Mouse (Mus musculus): ENCODE results near the gene Cd82.

The Cd82 gene

DNA sequence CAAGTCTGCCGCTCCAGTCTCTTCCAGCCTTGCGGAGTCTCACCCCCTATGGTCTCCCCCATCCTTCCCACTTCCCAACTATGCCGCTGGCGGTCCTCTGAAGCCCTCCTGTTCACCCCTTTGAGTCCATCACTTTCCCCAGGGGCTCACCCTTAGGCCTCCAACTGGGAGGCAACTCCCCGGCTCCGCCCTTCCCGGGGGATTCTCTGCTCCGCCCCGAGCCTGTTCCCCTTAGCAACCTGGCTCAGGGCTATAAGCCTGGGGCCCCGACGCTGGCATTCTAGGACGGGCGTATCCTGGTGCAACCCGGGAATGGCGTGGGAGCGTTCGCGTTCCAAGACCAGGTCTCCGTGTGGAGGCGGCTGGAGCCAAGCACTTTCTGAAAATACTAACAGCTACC, at the start of gene Cd82:
TSS of gene Cd82 (minus strand) at position 381 of the 400 bp plus-strand sequence.
- DNase-seq: no peak

DNA sequence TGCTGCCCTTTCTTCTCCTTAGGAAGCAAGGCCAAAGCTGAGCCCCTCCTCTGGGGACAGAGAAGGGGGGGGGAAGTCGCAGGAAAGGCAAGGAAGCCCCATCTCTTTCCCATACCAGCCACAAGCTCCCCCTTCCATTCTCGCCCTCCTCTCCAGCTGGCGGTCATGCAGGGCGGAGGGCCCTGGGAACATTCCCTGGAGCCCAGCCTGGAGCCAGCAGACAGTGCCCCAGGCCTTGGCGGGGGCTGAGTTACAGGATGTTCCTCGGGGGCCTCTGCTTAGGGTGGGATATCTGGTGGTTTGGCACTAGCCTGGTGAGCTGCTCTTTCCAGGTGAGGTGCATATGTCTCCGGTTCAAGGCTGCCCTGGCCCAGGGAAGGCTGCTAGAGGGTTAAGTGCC, 49.2 kb upstream of the Cd82 start:
- no peak for DNase-seq

DNA sequence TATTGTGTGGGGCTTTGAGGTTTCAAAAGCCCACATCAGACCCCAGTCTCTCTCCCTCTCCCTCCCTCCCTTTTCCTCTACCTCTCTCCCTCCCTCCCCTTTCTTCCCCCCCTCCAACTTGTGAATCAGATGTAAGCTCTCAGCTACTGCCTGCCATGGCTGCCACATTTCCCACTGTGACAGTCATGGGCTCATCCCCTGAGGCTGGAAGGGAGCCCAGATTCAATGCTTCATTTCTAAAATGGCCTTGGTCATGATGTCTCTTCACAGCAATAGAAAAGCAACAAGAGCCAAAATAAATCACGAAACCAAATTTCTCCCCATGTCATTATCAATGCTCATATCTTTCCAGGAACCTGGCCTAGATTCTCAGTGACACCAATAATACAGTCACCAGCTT, 47.9 kb upstream of the Cd82 start:
- no peak for DNase-seq

DNA sequence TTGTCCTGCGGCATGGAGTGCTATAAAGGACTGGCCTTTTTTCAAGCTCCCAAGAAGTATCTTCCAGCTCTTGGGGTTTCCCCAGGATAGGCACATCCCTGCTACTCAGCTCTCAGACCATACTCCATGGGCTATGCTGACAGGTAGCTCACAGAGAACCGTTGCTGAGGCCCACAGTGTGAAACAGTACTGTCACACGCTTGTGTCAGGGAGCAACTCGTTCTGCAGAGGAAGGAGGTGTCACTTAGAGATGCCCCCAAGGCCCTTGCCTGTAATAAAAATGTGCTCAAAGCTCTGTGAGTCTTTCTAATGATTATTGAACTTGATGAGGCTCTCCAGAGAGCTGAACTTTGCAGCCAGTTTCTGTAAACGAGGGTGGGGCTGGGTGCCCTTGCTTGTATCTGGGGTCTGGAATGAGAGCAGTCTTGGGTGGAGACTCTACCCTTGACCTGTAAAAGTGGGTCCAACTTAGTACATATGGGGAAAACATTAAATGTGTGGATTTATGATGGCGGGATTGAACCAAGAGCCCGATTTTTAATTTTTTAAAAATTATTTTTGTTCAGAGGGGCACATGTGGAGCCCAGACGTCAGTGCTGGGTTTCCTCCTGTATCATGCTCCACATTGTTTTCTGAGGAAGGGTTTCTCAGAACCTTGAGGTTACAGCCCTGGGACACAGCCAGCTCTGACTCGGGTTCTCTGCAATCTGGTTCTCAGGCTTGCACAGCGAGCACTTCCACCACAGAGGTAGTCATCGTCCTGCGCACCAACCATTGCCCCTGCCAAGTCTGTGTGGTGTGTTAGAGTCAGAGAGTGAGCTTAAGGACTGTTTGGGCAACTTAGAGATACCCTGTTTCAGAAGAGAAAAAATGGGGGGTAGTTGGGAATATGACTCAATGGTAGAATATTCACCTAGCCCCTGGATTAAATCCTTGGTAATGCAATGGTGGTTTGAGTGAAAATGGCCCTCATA, 47.1 kb upstream of the Cd82 start:
- DNase-seq: no peak

DNA sequence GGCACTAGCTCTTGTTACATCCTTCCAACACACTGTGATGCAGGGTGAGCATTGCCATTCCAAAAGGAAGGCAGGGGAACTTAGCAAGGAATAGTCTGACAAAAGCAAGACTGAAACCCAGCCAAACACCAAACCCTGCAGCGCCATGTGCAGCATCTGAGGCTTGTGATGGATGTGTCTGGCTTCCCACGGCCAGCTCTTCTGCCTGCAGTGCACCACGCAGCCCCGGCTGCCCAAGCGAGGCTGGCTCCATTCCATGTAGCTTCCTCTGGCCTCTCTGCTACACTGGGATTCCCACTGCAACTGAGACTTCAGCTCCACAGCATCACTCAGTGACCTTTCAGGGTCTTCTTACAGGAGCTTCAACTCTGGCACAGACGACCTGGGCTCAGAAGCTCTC, 42.2 kb upstream of the Cd82 start:
- DNase-seq: no peak

DNA sequence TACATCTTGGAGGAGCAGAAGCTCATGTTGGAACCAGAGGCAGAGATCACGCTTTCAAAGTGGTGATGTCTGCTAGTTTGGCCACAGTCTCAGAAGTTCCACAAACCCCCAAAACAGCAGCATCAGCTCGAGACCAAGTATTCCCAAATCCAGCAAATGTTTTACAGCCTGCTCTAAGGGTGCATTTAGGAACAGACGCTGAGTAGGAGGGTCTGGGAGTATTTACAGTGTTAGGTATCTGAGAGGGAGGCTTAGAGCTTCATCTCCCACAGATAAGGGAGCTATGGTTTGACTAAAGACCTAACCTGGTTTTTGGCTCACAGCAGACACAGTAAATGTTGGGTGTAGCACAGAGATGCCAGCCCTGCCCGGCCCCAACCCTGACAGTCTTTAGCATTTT, 40.4 kb upstream of the Cd82 start:
- DNase-seq: no peak

DNA sequence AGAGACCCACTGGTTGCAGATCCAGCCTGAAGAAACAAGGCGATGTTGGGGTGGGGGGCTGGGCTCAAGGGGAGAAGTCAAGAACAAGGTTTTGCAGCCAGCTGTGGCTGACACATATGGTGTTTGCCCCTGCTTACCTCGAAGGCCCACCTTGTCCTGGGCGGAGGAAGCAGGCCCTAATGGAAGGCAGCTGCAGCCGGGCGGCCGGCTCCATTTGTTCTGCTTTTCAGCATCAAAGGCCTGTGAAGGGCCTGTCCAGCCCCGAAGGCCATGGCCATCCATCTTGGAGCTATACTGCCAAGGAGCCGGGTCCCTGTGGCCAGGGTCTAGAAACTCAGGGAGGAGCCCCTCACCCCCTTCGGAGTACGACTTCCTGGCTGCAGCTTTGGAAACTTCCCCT, 38.4 kb upstream of the Cd82 start:
- DNase-seq: no peak

DNA sequence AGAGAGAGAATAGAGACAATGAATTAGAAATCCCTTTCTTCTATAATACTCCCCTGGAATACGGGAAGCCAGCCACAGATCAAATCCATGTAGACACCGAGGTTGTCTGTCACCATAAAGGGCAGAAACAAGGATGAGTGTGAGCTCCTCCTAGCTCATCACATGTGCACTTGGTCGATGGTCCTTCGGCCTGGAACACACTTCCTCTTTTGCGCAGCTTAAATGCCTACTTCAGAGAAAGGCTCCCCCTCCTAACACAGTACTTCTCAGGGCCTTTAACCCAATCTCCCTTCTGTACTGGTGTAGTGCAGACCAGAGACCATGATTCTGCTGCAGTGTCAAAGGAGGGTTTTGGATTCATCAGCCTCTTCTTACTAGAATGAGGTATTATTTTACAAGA, 34.3 kb upstream of the Cd82 start:
- DNase-seq: no peak

DNA sequence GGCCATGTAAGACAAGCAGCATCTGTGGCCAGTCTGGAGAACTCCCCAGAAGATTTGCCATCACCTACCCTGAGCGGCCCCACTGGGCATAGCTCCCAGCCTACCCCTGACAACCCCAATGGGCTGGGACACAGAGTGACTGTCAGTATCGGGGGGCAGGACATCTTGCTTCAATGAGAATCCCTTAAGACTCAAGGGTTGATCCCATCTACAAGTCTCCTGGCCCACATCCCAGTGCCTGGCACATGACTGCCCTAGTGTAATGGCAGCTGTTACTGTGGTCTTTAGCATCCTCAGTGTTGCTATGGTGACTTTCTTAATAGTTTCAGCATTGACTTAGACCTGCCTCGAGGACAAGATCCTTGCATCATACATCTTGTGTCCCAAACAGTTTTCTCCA, 32.2 kb upstream of the Cd82 start:
- DNase-seq: no peak

DNA sequence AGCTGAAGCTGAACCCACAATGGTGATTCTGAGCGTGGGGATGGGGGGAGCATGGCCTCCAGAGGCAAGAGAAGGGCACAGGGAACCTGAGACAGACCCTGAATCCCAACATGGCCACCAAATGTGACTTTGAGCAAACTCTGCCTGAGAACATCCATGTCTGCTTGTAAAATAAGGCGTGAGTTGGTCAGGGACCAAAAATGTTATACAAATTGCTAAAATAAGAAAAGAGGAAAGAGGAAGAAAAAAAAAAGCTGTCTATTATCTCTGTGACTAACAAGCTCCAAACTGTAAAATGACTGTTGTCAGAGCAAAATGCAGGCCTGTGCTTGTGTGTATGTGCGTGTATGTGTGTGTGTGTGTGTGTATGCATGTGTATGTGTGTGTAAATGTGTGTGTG, 30.6 kb upstream of the Cd82 start:
- no peak for DNase-seq

DNA sequence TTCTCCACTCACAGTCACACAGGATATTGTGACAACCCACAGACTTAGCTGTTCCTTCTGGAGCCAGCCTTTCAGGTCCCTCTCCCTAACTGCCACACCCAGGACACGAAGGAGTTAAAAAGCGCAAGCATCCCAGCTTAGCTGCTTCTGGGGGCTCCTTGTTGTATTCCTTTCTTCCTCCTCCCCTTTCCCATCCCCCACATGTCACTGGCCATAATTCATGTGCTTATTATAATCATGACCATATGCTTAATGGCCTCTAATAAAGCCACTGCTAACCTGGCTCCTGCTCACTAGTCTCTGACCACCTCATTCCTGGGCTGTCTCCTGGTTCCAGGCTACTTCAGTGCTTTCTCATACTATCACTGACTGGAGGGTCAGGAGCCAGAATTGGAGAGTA, 27.6 kb upstream of the Cd82 start:
- no peak for DNase-seq

DNA sequence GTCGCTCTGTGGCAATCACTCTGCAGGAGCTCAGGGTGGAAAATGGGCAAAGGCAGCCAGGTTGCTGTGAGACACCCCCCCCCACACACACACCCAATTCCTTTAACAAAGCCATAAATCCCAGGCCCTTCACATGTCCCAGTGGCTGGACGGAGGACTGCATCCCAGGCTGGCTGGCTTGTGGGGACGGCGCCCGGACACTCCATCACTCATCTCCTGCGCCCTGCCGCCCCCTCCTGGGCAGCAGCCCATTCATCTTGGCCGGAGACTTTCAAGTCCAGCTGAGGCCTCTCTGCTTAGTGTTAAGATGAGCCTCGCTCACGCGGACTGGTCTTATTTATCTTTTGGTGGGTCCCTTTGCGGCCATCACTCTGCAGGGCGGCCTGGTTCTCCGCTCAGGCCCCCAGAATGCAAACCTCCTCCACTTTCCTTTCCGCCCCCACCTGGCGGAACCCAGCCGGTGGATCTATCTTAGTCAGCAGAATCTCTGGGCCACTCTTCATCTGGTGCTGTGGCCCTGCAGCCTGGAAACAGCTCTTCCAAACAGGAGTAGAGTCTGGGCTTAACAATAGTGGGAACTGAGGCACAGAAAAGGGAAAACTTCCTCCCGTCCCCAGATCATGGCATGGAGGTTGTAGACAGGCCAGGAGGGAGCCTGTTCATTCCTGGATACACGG, 26.1 kb upstream of the Cd82 start:
- no peak for DNase-seq

DNA sequence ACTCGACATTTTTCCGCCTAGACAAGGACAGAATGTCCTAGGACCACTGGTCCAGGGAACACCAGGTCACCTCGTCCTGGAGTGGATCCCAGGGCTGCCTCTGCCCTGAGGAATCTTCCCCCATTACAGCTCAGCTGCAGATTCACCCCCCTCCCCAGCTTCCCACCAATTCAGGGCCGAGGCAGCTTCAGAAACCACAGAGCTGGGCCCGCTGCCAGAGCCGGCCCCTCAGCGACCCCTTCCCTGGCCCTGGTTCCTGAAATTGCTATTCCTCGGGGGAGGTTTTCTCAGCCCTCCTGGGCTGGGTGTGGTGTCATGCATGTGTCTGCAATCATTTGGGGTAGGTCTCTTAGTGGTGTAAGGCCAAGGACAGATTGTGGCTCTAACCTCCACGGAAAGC, 22.5 kb upstream of the Cd82 start:
- DNase-seq: no peak

DNA sequence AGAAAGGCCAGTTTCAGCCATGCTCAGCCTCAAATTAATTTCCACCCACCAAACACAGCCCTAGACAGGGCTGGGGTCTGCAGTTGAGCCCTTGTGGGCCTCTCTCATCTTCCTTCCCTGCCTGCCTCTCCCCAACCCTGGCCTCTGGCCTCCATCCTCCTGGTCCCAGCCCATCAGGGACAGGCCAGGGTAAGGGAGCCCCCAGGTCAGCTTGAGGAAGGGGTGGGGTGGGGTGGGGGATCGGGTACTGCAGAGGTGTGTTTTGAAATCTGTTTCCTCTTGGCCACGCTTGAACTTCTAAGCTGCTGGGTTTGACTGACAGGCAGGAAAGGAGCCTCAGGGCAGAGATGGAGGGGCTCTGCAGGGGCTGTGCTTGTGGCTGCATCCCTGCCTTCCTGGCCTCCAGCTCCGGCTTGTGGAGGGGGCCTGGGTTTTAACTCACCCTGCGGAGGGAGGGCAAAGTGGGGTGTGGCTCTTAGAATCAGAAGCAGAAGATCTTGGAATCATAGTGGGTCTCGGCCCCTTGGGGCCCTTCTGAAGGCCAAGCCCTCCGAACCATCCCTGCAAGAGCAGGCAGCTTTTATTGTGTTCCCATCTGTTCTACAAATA, 19.2 kb upstream of the Cd82 start:
- no peak for DNase-seq

DNA sequence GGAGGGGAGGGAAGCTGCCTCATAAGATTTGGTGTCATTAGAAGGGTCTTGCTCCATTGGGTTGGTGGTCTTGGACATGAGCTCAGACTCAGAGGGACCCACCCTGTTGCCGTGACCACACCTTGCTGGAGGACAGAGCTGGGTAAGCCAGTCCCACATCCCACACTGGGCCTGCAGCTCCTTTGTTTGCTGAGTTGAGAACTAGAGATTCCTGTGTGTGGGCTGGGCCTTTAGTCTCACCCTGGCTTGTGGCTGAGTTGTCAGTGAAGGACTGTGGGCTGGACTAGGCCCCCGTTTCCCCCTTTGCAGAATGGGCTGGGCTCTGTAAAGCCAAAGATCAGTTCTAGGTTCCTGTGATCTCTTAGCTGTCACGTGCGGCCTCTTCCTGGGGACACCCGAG, 15.8 kb upstream of the Cd82 start:
- DNase-seq: no peak

DNA sequence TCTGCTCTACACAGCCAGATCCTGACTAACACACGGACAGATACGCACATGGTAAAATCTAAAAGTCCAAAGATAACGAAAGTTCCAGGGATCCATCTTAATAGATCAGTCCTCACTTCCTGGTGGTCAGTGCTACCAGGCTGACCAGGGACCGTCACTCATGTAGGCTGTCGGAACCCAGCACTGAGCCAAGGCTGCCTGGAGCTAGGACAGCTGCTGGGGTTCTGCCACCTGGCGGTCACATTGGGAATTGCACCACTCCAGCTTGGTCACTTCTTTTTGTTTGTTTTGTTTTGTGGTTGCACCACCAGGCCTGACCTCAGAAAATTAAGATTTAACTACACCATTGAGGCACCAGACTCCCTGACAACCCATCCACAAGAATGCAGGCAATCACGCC, 14.6 kb upstream of the Cd82 start:
- DNase-seq: peak; percentile 63

DNA sequence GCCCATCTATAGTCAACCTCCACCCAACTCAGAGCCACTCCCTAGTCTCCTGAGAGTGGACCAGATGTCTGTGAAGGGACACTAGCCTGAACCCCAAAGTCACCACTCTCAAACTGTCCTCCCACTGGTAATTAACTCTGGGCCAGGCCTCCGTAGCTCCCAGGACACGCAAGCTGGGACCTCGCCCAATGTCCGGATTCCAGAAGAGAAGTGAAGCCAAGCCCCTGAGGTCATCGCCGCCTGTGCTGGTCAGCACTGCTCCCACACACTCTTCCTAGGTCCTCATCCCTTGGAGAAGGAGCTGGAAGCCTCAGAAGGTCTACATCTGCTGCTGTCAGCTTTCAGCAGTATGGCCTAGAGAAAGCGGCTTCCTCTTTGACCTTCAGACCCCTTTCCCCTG, 13.5 kb upstream of the Cd82 start:
- DNase-seq: no peak

DNA sequence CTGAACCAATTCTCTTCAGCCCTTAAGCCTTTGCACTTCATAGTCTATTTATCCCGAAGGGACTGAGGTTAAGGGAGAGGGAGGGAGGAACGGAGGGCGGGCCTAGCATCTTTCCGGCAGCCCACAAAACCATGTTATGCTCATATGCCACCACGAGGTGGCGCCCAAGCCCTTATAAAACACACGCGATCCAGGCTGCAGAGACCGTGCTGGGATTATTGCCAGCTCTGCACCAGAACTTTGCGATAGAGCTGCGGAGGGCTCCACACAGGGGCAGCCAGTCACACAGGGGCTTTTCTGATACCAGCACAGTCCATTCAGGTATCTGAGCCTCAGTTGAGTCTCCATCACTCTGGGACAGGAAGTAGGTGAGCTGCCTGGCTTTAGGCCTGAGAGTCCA, 12.1 kb upstream of the Cd82 start:
- peak; percentile 90 for DNase-seq

DNA sequence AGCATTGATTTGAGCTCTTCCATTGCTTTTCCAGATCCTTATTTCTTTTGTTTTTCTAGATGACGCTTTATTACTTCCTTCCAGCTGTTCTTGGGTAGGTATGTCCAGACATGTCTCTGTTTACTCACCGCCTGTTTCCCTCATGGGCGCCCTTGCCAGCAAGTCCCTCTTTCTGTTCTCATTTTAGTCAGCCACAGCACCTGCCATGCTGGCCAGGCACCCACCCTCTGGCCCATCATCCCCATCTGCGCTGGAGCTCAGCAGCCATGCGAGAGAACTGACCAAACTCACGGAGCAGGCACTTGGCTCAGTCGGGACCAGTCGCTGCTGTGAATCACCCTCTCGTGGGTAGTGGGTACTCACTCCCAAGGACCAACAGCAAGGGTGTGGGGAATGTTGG, 11.0 kb upstream of the Cd82 start:
- no peak for DNase-seq

DNA sequence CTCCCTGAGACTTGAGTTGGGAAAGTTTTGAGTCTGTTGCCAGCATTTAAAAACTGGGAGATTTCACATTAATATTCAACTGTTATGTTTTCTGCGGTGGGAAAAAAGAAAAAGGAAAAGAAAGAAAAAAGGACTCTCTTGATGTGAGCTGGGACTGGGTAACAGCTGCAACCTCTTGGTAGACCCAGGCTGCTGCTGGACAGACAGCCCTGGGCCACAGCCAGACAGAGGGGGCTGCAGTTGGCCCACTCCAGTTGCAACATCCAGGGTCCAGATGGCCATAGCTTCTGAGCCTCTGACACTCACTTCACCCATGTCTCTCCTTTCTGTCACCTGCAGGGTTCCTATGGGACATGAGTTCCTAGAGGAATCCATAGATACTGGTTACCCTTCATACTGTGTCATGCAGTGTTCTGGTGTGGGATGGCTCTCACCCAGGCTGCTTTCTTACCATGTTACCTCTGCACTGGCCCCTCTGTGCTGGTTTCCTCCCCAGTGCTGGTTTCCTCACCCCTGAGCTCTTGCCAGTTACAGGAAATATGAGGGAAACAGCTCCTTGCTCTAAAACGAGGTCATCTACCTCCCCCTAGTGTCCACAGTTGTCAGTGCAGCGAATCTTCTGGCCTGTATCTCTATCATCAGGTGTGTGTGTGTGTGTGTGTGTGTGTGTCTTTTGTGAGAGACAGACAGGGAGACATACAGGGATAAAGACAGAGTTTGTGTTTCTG, 8.1 kb upstream of the Cd82 start:
- DNase-seq: peak; percentile 78

DNA sequence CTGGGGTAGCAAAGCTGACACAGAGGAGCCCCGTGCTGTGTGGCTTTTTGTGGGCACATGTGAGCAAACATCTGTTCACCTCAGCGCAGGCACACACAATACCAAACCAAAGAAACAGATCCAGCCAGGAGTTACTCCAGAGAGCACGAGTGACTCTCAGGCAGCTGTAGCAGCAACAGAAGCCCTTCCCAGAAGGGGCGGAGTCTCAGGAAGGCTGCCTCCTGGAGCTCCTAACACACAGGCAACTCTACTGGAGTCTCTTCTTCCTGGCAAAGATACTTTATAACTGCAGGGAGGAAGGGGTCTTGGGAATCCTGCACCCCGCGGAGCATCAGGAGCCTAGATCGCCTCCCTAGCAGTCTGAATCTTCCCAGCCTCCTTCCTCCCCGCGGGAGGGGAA, 7.2 kb upstream of the Cd82 start:
- DNase-seq: no peak

DNA sequence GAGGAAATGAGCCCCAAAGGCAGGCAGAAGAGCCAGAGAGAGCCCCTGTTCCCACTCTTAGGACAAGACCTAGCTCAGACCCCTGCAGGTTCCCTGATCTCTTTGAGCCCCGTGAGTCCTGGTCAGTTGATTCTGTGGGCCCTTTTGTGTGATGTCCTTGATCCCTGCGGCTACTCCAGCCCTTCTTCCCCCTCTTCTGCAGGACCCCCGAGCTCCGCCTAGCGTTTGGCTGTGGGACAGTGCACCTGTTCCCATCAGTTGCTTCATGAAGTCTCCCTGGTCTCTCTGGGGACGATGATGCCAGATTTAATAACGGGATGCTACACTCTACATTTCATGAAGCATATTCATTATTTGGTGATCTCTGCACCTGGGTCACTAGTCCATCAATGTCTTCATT, 6.2 kb upstream of the Cd82 start:
- no peak for DNase-seq

DNA sequence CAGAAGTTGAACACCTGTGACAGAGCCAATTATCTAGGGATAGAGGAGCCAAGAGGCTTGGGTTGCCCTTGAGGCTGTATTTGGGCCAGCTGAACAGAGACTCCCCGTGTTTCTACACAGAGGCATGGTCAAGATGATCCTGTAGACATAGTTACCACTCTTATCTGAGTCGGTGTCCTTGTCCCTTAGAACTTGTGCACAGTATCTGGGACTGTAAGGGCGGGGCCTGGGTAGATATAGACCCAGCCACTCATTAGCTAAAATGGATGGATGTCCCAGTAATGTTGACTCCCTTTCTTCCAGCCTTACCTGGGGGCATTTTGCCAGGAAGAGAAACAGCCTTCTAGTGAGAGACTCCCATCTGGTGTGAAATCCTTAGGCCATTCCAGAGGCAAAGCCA, 3.4 kb upstream of the Cd82 start:
- no peak for DNase-seq

All from cerebellum, adult 11 months (tissue).